Mouse (Mus musculus): ENCODE data around the gene Wdr81.

The Wdr81 gene

DNA sequence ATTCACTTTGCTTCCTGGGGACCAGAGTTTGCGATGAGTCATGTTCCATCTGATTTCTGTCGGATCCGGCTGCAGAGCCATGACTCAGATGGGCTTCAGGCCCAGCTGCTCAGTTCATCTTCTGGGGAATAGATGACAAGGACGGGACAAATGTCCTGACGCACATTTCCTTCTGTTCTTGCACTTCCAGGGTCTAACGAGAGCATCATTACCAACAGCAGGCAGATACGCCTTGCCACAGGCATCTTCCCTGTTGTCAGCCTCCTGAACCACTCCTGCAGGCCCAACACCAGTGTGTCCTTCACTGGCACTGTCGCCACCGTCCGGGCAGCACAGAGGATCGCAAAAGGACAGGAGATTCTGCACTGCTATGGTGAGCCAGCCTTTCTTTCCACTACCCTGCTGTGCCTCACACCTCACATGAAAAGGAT is 55.1 kb downstream of the Wdr81 start:
- DNase-seq (ENCODE audit: low spot score): no peak

- DNase-seq (ENCODE audit: low spot score): no peak
These were observed 57.1 kb downstream of the Wdr81 start for GRCm38 (mm10) chr11:75397452-75397851.

DNA sequence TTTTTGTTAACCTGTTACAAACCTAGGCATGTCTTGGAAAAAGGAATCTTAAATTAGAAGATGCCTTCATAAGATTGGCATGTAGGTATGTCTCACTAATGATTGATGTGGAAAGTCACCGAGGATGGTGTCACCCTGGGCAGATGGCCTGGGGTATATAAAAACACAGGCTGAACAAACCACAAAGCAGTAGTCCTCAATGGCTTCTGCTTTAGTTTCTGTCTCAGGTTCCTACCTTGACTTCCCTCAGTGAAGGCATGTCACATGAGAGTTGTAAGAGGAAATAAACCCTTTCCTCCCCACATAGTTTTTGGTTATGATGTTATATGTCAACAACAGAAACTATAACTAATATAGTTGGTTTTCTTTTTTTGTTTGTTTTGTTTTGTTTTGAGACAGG is 58.9 kb downstream of the Wdr81 start:
- no peak for DNase-seq (ENCODE audit: low spot score)

All from ovary, postnatal 14 days (tissue).